Mouse (Mus musculus) cerebellum, adult (tissue): ENCODE results near the gene Rrp9.
A peak's percentile ranks its signal among the peaks of the same experiment; 100 is the strongest.

Experiments used
- ATAC-seq: cut with Nextera tagmentation; 2 replicates; pipeline ENCODE4 v1.9.2; 2017; ENCODE audit warnings: mild to moderate bottlenecking, moderate library complexity, mixed read lengths; ENCODE audit not compliant: insufficient number of reproducible peaks, low FRiP score, low TSS enrichment

The Rrp9 gene

GRCm38 (mm10) chr9:106475663-106476001, at the start of gene Rrp9:
Rrp9 (plus strand) TSS chr9:106475963.
- no peak for ATAC-seq

GRCm38 (mm10) chr9:106428719-106429220, 47.0 kb upstream of the Rrp9 start:
- ATAC-seq, result peak; percentile 33; the same call in 1 of the 2 replicates

- ATAC-seq, result peak; percentile 85
Observed at GRCm38 (mm10) chr9:106429221-106430014, 46.3 kb upstream of the Rrp9 start, which contains the start of gene Rpl29. Rpl29 (plus strand) TSS chr9:106429454.

GRCm38 (mm10) chr9:106430015-106430264, 45.8 kb upstream of the Rrp9 start:
- ATAC-seq, result no peak

GRCm38 (mm10) chr9:106433389-106433788, 42.4 kb upstream of the Rrp9 start:
- no peak for ATAC-seq

GRCm38 (mm10) chr9:106436566-106436965, 39.2 kb upstream of the Rrp9 start:
- ATAC-seq, result no peak

GRCm38 (mm10) chr9:106442680-106443079, 33.1 kb upstream of the Rrp9 start:
- no peak for ATAC-seq

GRCm38 (mm10) chr9:106444836-106445235, 30.9 kb upstream of the Rrp9 start:
- no peak for ATAC-seq

GRCm38 (mm10) chr9:106447348-106447747, 28.4 kb upstream of the Rrp9 start, which contains the start of the genes Abhd14b and Abhd14a:
Abhd14b (plus strand) TSS chr9:106447459.
Abhd14a (minus strand) TSS chr9:106447678.
- peak; percentile 90 for ATAC-seq

- no peak for ATAC-seq
Observed at GRCm38 (mm10) chr9:106447951-106448350, 27.8 kb upstream of the Rrp9 start.

- ATAC-seq, result peak; percentile 37; the same call in 1 of the 2 replicates
Observed at GRCm38 (mm10) chr9:106448498-106449031, 27.2 kb upstream of the Rrp9 start.

- no peak for ATAC-seq
Observed at GRCm38 (mm10) chr9:106449947-106450346, 25.8 kb upstream of the Rrp9 start.

- ATAC-seq, result no peak
Observed at GRCm38 (mm10) chr9:106450661-106451060, 25.1 kb upstream of the Rrp9 start.

- no peak for ATAC-seq
Observed at GRCm38 (mm10) chr9:106451298-106451697, 24.5 kb upstream of the Rrp9 start.

GRCm38 (mm10) chr9:106451899-106452298, 23.9 kb upstream of the Rrp9 start:
- ATAC-seq, result no peak

- ATAC-seq, result no peak
Observed at GRCm38 (mm10) chr9:106452351-106452750, 23.4 kb upstream of the Rrp9 start.

- no peak for ATAC-seq
Observed at GRCm38 (mm10) chr9:106452821-106453220, 22.9 kb upstream of the Rrp9 start.

GRCm38 (mm10) chr9:106453271-106454070, 22.3 kb upstream of the Rrp9 start, which contains the start of gene Pcbp4:
Pcbp4 (plus strand) TSS chr9:106453291.
- ATAC-seq, result peak; percentile 6; the same call in 1 of the 2 replicates

- ATAC-seq, result no peak
Observed at GRCm38 (mm10) chr9:106454071-106454761, 21.5 kb upstream of the Rrp9 start.

- no peak for ATAC-seq
Observed at GRCm38 (mm10) chr9:106454888-106455681, 20.7 kb upstream of the Rrp9 start.
